Mouse (Mus musculus): ENCODE measurements around the gene Gpr153.
"Not testable (repeated sequence)": the region's sequence is repeated elsewhere in the genome, so short reads cannot be mapped to it uniquely, and the experiment has no call there.

Gene Gpr153

DNA sequence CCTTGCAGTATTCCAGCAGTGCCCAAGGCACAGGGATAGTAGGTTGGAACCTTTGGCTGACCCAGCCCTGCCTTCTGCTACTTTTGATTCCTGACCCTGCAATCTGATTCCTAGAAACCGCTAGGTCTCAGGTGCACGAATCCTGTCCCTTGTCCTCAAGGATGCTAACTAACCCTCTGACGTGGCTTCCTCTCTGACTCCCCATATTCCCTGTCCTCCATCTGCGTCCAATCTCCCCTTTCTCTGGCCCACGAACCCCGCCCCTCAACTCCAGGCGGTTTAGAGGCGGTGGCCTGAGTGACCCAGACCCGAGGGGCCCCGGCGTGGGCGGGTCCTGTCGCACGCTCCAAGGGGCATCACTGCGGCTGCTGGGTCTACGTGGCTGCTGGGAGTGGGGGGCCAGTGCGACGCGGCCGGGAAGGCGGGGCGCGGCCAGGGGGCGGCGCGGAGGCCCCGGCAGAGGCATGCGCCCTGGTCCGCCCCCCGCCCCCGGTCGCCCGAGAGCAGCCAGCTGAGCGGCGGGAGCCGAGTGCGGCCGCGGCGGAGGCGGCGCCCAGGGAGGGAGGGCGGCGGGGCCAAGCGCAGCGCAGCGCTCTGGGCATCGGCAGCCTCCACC lies at the start of gene Gpr153:
TSS of gene Gpr153 (plus strand) at position 612 of the 616 bp plus-strand sequence.
- DNase-seq (ENCODE audit: low spot score in 2 of 2), result peak; percentile 68 to 69

DNA sequence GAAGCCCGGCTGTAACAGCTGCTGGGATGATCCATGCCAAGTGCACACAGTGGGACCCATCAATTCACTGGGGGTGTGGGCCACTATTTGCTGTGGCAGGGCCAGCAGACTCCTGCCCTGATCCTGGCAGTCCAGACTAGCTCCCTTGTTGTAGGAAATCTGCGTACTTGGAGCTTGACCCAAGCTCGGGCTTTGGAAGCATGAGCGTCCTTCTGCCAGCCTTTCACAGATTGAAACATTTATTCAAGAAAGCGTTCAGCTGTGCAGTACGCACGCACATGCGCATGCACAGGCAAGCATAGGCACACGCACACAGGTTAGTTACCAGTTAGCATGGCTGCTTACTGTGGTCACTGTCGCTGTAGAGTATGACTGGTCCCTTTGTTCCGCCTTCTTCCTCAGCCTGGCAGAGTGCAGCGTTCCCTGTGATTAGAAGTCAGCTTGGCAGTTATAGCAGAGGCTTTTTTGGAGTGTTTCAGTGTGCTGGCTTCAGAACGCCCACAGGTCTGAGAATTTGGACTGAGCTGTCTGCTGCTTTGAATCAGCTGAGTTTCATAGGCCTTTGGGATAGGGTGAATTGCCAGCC lies 47.0 kb upstream of the Gpr153 start:
- peak; percentile 74 to 85 for DNase-seq (ENCODE audit: low spot score in 2 of 2)

DNA sequence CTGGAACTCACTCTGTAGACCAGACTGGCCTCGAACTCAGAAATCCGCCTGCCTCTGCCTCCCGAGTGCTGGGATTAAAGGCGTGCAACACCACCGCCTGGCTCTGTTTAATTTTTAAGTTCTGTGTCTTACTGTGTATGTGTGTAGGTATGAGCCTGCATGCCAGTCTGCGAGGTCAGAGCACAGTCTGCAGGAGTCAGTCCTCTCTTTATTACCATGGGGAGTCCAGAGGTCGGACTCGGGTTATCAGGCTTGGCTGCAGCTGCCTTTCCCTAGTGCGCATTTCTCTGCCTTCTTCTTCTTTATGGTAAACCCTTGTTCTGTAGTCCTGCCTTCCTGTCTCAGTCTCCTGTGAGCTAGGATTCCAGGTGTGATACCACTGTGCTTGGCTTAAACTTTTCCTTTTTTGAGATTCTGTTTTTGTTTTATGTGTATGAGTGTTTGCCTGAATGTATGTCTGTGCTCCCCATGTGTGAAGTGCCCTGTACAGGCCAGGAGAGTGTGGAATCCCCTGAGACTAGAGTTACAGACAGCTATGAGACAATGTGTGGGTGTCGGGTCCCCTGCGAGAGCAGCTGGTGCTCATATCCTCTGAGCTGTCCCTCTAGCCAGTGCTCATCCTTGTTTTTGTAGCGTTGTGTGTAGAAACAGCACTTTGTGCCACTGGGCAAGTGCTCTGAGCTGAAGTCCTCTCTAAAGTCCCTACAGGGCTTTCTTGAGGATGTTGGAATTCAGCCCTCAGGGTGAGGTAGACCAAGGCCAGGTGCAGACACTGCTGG lies 46.1 kb upstream of the Gpr153 start:
- no peak for DNase-seq (ENCODE audit: low spot score in 2 of 2)

DNA sequence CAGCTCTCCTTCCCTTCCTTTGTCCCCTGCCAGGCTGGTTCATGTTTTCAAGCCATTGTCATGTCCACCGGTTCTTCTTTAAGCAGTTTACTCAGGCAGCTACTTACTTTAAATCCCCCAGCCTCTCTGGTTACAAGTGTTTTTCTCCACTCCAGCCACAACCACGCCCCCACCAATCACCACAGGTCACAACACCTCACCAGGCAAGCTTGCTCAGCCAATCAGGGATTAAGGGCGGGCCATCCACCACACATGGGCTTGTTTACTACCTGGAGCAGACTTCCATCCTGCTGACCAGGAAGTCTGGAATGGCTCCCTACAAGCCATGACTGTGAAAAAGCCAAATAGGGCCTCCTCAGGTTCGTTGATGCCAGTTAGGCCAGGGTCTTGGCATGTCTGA lies 43.7 kb upstream of the Gpr153 start:
- DNase-seq (ENCODE audit: low spot score in 2 of 2), result not testable (repeated sequence)

DNA sequence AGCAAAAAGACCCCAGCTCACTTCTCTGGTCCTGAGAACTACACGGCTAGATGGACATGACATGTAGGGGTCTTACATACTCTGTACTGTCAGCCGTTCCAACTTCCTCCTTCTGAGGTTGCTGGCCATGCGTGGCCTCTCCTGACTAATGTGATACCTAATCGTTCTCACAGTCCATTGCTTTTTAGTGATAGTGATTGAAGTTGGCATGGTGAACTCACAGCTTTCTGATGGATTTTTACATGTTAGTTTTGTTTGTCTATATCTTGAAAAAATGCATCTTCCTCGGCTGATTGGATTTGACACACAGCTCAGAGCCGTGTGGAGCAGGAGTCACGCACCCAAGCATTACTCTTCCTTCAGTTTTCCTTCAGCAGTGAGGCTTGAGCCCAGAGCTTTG lies 42.7 kb upstream of the Gpr153 start:
- DNase-seq (ENCODE audit: low spot score in 2 of 2), result no peak

DNA sequence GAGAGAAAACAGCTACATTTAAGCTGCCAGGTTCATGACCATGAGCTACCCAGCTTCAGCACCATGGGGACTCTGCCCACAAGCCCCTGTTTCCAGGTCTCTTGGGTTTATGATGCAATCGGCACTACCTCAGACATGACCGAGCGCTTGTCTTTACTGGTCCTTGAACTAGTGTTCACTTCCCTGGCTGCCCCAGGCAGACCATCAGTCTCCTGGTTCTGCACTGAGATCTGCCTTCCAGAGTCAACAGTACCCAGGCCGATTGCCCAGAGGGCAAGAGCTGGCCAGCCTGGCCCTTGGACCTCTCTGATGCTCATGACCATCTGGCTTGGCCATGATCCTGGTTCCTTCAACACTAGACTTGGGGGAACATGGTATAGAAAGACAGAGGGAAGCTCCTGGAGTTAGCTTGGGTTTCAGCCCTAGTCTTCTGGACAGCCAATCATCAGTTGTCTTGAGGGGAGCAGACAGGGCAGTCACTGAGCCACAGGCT lies 41.6 kb upstream of the Gpr153 start:
- DNase-seq (ENCODE audit: low spot score in 2 of 2), result no peak

DNA sequence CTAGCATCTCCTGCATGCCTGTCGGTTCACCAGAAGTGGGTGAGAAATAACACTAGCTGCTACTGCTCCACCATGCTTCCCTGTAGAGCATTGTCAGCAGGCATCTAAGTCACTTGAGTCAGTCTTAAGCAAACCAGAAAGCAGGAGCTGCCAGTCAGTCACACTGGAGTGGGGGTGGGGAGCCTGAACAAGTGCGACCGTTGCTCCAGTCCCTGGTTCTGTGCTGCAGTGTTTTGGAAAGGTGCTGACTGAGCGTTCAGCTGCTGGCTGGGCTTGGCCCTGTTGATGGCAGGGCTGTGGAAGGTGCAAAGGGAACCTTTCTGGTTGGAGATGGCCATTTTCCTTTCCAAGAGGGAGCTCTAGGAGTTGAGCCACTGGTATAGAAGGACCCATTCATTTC lies 34.1 kb upstream of the Gpr153 start:
- DNase-seq (ENCODE audit: low spot score in 2 of 2), result no peak

DNA sequence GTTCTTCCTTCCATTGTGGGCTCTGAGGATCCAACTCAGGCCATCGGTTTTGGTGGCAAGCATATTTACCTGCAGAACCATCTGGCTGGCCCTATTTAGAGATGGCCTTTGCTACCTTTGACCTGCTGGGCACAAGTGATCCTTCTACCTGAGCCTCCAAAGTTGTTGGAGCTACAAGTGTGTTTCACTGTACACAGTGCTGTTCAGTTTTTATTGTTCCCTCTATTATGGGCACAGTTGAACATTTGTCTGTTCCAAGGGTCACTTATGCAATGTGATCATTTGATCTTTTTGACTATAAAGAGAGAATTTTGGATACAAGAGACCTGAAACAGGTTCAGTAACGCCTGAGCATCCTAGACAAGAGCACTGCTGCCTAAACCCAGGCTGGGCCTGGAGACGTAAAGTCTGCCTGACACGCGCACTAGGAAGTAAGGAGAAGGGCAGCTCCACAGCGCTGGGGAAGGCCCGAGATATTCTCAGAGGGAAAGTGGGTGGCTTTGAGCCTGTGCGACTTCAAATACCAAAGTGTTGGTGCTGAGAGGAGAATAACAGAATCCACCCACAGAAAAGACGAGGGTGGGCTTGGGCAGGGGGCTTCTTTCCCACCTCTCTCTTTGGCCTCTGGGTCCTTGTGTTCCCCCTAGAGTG lies 30.7 kb upstream of the Gpr153 start:
- DNase-seq (ENCODE audit: low spot score in 2 of 2), result no peak

DNA sequence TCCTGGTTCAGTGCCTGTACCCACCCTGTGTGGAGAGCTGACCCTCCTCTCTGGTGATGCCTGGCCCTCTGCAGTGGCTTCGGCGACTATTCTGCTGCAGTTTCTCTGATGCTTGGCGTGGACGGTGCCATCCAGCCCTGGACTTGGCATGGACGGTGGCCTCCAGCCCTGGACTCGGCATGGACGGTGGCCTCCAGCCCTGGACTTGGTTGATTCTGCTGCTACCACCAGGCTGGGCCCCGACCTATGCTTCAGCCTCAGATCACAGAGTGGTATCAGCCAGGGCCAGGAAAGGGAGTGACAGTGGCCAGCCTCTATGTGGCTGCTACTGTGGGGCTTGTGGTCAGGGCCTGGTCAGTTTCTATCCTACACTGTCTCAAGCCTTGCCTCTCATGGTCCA lies 30.1 kb upstream of the Gpr153 start:
- no peak for DNase-seq (ENCODE audit: low spot score in 2 of 2)

DNA sequence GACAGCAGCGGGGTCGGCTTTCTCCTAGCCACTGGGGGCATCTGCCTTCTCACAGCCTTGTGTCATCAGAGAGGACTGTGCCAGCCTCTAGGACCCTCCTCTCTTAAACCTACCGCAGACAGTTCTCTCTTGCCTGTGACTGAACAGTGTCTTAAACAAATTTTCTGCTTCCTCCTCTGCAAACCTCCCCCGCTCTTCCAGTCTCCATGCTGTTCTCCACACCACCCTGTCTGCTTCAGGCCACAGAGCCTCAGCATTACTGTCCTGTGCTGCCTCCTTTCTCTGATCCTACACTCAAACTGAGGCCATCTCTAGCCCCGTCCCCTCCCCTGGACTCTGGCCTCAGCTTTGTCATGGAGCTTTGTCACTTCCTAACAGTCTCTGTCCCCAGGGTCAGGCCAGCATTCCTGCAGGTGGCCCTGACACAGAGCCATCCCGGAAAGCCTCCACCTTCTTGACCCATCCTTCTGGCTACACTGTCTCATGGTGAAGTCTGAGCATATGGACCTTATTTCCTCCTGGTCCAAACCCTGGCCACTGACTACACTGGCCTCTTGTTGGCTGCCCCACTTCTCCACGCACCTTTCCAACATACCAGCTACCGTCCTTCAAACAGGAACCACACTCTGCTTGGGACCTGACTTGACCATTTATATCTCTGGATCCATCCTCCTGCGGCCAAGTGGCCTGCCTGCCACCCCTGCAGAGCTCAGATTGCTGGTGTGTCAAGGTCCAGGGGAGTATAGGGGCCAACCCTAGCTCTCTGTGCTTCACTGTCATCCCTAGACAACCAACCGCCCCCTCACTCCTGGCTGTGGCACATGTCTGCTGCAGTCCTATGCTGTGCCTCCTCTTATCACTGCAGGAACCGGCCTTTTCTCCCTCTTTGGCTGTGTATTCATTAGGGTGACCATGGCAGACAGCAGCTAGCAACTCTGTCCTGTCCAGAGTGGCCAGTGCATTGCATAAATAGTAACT lies 29.2 kb upstream of the Gpr153 start:
- DNase-seq (ENCODE audit: low spot score in 2 of 2), result no peak

DNA sequence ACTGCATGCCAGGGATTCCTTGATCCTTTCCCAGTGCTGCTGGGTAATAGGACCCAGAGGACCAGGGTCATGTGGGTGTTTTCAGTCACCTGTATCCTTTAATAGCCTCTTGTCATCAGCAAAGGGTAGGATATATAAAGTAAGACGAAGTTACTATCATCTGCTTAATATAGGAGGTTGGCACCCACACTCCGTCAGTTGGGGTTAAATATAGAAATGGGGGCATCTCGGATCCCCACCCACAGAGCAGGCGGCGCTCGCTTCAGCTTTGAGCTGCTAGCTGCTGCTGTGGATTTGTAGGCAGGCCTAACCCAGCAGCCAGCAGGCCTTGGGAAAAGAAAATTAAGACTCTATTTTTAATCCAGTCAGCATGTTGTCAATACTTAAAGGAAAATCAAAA lies 28.0 kb upstream of the Gpr153 start:
- DNase-seq (ENCODE audit: low spot score in 2 of 2), result peak; percentile 84 to 89

DNA sequence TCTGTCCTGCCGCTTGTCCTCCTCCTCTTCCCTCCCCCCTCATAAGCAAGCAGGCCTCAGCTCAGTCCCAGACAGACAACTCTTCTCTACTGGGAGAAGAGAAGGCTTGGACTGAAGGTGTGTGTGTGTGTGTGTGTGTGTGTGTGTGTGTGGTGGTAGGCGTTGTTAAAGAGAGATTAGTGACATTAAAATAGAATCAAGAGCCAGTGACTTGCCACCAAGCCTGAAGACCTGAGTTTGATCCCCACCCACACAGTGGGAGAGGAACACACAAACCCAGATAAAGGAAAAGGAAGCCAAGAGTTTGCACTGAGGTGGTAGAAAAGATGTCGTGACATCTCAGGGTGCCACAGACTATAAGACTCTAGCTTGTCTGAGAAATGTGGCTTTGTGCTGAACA lies 26.8 kb upstream of the Gpr153 start:
- no peak for DNase-seq (ENCODE audit: low spot score in 2 of 2)

DNA sequence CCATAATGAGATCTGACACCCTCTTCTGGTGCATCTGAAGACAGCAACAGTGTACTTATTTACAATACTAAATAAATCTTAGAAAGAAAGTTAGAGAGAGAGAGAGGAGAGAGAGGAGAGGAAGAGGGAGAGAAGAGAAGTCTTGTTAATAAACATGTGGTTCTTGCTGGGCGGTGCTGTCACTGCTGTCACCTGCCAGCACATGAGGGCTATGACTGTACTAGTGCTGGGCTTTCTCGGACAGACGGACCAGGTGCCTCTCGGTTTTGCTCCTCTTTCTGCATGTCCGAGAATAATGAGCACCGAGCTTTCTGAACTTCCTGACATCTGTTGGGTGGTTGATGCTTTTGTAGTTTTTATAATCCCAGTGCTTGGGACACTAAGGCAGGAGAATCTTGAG lies 23.4 kb upstream of the Gpr153 start:
- no peak for DNase-seq (ENCODE audit: low spot score in 2 of 2)

DNA sequence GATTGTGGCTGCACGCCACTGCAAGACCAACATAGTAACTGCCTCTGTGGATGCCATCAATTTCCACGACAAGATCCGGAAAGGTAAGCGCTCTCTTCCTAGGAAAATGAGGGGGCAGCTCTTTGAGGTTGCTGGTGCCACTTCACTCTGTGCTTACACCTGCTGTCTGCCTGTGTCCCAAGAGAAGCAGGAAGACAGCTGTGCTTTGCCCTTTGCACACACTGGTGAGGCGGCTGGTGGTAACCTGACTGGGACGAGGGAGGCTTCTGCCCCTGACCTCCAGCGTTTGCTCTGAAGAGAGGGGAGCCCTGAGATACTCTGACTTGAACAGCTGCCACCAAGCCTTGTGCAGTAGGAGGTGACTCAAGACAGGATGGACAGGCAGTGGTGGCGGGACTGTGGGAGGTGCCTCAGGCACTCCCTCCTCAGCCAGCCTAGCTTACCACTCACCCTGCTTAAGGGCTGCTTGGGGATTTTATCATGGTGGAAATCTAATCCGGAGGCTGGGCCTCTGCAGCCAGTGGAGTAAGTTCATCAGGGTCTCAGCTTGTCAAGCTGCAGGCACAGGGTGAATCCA lies 20.8 kb upstream of the Gpr153 start:
- DNase-seq (ENCODE audit: low spot score in 2 of 2), result no peak

DNA sequence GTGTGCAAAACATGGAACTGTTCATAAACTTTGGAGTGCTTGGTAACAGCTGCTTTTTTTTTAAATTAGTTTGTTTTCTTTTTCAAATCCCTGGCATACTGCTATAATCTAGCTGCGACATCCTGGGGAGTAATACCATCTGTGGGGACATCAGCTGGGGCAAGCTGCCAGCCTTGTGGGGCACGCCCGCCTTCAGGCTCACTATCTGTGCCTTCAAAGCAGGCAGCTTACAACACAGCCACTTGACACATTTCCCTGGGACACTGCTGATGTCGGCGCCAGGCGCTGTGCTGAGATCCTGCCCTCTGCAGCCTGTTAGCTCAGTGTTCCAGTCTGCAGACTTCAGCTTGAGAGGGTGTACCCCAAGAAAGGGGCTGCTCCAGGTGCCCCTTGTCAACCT lies 17.0 kb upstream of the Gpr153 start:
- peak; percentile 87 to 90 for DNase-seq (ENCODE audit: low spot score in 2 of 2)

DNA sequence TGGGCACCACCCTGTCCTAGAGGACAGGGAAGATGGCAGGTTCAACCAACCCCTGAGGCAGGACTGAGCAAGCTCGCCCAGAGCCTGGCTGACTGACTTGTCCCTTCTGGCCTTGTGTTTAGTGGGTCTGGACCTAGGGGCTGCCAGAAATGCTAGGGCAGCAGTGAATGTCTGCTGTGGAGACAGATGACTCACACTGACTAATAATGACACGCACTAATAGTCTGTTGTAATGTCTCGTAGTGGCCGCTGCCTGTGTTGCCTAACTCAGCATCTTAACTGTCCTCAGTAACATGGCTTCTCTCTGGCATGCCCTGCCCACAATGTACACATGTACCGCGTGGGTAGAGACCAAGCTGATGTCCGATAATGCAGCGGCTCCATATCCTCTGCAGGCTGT lies 13.6 kb upstream of the Gpr153 start:
- DNase-seq (ENCODE audit: low spot score in 2 of 2), result no peak

DNA sequence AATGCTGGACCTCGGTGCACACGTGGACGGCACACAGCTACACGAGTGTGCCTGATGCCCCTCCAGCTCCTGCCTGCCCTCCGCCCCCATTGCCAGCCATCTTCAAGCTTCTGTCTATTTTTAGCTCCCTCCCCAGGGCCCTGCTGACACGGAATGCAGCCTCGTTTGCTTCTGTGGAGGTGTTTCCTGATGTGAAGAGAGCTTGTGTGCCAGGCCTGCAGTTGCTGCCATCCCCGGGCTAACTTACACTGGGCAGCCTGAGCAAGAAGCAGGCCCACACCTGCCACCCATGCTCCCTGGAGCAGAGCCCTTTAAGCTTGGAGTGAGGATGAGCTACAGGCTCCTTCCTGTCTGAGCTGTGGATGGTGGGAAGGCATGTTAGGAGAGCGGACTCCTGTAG lies 11.8 kb upstream of the Gpr153 start:
- no peak for DNase-seq (ENCODE audit: low spot score in 2 of 2)

DNA sequence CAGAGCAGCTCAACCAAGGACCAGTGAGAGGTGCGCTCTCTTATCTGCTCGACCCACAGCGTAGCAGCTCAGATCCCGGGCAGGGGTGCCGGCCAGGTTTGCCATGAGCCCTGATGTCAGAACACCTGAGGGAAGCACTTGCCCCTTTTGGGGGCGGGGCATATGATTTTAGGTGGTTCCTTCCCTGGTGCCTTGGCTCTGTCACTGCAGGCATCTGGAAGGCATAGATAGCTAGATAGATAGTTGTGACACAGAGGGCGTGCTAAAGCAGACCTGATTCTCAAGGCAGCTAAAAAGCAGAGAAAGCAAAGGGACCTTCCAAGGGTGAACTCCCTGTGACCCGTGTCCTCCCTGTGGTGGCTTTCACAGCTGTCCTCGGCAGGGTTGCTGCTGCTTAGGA lies 10.9 kb upstream of the Gpr153 start:
- DNase-seq (ENCODE audit: low spot score in 2 of 2), result no peak

DNA sequence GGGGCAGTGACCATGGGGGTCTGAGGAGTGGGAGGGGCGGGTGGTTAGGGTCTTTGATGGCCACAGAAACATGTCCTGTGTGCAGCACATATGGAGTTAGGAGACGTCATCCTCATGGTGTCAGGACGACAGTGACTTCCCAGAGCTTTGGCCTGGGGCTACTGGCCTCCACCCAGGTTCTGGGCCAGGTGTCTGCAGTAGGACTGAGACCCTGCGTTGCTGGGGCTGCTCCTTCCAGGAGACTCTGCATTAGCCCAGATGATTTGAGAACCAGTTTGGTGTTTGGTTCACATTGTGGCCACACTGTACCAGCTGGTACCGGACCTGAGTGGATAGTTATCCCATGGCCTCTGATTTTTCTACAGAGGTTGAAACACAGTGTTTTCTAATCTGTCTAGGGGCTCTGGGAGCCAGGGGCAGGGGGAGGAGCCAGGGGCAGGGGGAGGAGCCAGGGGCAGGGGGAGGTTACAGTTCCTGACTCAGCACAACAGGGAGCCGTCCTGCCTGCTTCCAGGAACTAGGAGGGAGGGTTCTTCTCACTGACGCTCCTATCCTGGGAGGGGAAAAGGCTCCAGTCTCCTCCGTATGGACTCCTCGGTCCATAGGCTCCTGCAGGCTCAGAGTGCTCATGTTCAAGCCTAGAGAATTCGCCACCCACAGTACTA lies 10.4 kb upstream of the Gpr153 start:
- DNase-seq (ENCODE audit: low spot score in 2 of 2), result no peak

DNA sequence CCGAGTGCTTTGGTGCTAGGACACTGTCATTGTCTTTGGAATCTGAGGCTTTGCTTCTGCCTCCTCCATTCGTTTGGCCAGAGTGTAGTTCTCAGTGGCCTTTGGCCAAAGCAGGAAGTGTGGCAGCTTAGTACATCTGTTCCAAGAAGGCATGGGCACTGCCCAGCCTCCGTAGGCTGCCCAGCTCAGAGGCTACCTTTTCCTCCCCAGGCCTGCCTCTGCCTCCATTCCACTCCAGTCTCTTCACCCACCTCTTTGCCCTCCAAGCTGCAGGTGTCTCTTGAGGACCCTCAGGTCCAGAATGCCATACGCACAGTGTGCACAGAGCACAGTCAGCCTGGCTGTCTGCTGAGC lies 9.9 kb upstream of the Gpr153 start:
- no peak for DNase-seq (ENCODE audit: low spot score in 2 of 2)
